Mouse (Mus musculus): Measurements from ENCODE around the gene Cdc42. TPM values are rescaled to one million over a fixed set of nuclear protein-coding genes. Genes with fewer than 3 reads are reported as not detected.

The Cdc42 gene
- polyA plus RNA-seq, 1 experiment from 2014 or later = 670 TPM

GRCm38 (mm10) chr4:137306577-137306888 lies 51.0 kb downstream of the Cdc42 start:
- H3K9ac ChIP-seq = no peak overlapping the region
- H3K27me3 ChIP-seq (replicated peaks) = no peaks in the 10 kb centered on the region
- H3K36me3 ChIP-seq = no peaks in the 10 kb centered on the region
- H3K9me3 ChIP-seq = no peaks in the 10 kb centered on the region
- no peak for ATAC-seq (ENCODE audit: insufficient read depth, low FRiP score, low read depth)
- H3K4me1 ChIP-seq = peaks cover 34% of the 10 kb centered on the region
- H3K27ac ChIP-seq = peak overlapping the region; percentile 55; the same call in 1 of the 2 replicates
- WGBS = 54% methylated on average over 8 of the region's 8 CpGs
- H3K4me3 ChIP-seq (replicated peaks) = no peak overlapping the region
- no peak overlapping the region for H3K4me2 ChIP-seq

DNA sequence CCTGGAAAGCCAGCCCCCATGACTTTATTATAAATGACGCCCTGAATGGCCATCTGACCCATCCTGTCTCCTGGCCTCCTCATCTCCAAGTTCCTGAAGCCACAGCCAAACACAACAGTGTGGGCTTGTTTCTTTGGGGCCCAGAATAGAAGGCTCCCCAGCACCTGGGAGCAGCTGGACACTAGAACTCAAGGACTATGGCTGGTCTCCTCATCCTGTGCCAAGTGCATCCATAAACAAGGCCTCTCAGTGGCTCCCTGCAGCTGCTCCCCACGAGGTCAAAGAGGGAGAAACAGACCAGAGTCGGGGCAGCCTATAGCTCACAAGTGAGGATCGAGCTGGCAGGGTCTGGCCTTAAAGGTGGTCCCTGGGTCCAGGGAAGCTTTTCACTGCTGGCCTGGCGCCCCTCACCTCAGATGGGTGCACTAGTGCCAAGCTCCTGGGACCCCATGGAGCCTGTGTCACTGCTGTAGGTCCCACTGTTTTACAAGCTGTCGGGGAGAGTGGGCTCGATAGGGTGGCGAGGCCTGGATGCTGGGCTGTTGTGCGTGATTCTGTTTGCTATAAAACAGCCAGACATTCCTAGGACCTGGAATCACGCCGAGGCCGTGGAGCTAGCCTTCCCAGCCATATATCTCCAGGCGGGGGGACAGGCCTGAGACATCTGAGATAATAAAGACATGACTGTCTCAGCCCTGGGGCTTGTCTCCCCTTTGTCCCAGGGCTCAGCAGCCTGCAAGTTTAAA lies 51.5 kb downstream of the Cdc42 start:
- ATAC-seq (ENCODE audit: insufficient read depth, low FRiP score, low read depth) = peak; percentile 17; the same call in 1 of the 2 replicates
- H3K4me3 ChIP-seq (replicated peaks) = no peak overlapping the region
- H3K36me3 ChIP-seq = no peaks in the 10 kb centered on the region
- no peak overlapping the region for H3K4me2 ChIP-seq
- H3K27me3 ChIP-seq (replicated peaks) = no peaks in the 10 kb centered on the region
- peaks cover 30% of the 10 kb centered on the region for H3K4me1 ChIP-seq
- no peak overlapping the region for H3K9ac ChIP-seq
- WGBS = 48% methylated on average over 13 of the region's 13 CpGs
- no peaks in the 10 kb centered on the region for H3K9me3 ChIP-seq
- peak overlapping the region; percentile 55 for H3K27ac ChIP-seq

DNA sequence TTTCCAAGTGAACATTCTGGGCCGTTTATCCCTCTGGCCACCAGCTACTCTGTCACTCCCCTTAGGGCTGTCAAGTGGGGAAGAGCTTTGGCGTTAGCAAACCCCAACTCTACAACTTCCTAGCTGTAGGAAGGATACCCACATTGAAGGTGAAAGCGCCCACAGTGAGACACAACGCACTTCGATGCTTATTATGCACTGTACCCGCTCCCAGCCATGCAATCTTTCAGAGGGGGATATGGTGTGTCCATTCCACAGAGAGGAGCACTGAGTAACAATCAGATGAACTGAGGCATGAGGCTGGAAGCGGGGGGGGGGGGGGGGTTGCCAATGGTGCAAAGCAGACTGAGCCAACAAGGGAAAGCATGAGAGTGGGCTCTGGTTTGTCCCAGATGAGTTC lies 52.5 kb downstream of the Cdc42 start:
- Histone ChIP-seq H3K4me2 (no peak overlapping the region), H3K4me3 (replicated peaks) (no peak overlapping the region), H3K36me3 (no peaks in the 10 kb centered on the region), H3K9ac (no peak overlapping the region), H3K27ac (no peak overlapping the region), H3K4me1 (peaks cover 29% of the 10 kb centered on the region), H3K27me3 (replicated peaks) (no peaks in the 10 kb centered on the region), H3K9me3 (no peaks in the 10 kb centered on the region)
- ATAC-seq (ENCODE audit: insufficient read depth, low FRiP score, low read depth) = no peak
- 83% methylated on average over 7 of the region's 7 CpGs for WGBS

- no peaks in the 10 kb centered on the region for H3K36me3 ChIP-seq
- no peaks in the 10 kb centered on the region for H3K9me3 ChIP-seq
- H3K4me1 ChIP-seq = peaks cover 31% of the 10 kb centered on the region
- H3K4me2 ChIP-seq = no peak overlapping the region
- no peaks in the 10 kb centered on the region for H3K27me3 ChIP-seq (replicated peaks)
- H3K27ac ChIP-seq = no peak overlapping the region
- no peak overlapping the region for H3K4me3 ChIP-seq (replicated peaks)
- WGBS = 79% methylated on average over 7 of the region's 7 CpGs
- ATAC-seq (ENCODE audit: insufficient read depth, low FRiP score, low read depth) = no peak
- no peak overlapping the region for H3K9ac ChIP-seq
Observed at GRCm38 (mm10) chr4:137304106-137304505, 53.4 kb downstream of the Cdc42 start.

DNA sequence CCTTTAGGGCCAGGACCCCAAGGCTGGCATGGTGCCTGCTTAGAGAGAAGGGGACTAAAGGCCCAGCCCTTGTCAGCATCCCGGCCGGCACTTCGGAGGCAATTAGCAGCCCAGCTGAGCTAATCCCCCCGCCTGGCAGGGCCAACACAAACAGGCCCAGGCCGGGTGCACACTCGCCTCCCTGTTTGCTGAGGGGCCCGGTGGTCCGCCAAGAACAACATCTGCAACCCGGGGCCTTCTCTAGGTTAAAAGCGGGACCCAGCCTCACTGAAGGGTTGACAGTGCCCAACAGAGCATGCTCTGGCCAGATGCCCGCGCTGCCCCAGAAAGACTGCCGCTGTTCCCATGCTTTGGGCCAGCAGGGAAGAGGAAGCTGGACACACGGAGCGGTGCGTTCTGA lies 55.9 kb downstream of the Cdc42 start:
- H3K9ac ChIP-seq = no peak overlapping the region

GRCm38 (mm10) chr4:137300227-137300626 lies 57.3 kb downstream of the Cdc42 start:
- 86% methylated on average over 13 of the region's 13 CpGs for WGBS
- Histone ChIP-seq H3K27me3 (replicated peaks) (no peaks in the 10 kb centered on the region), H3K4me1 (0 out of 2 replicates have a peak, but pooled peaks cover 14% of the 10 kb centered on the region), H3K9ac (no peak overlapping the region), H3K27ac (no peak overlapping the region), H3K9me3 (no peaks in the 10 kb centered on the region), H3K4me3 (replicated peaks) (no peak overlapping the region), H3K36me3 (no peaks in the 10 kb centered on the region), H3K4me2 (no peak overlapping the region)
- no peak for ATAC-seq (ENCODE audit: insufficient read depth, low FRiP score, low read depth)

More for the DNA sequence above, 55.9 kb downstream of the Cdc42 start:
- ATAC-seq (ENCODE audit: insufficient read depth, low FRiP score, low read depth) = no peak
- Histone ChIP-seq H3K27me3 (replicated peaks) (no peaks in the 10 kb centered on the region), H3K4me3 (replicated peaks) (no peak overlapping the region), H3K4me2 (no peak overlapping the region), H3K9me3 (no peaks in the 10 kb centered on the region), H3K27ac (no peak overlapping the region), H3K4me1 (peaks cover 26% of the 10 kb centered on the region; the same call in 1 of the 2 replicates), H3K36me3 (no peaks in the 10 kb centered on the region)
- WGBS = 63% methylated on average over 16 of the region's 16 CpGs

DNA sequence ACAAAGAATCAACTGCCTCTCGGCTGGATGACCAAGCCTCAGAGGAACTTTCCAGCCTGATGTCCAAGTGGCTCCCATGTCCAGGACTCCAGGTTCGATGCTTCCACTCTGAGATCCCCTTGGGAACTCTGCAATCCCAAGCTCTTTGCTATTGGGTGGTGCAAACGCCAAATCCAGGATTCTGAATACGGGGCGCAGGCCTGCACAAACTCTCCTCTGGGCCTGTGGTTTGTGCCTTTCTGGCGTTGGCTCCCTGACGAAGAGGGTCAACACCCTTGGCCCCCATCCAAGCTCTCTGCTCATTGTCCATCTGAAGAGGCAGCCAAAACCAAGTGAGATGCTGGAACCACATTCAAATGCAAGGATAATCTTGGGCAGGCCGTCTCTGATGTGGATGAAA lies 59.1 kb downstream of the Cdc42 start:
- no peak overlapping the region for H3K4me2 ChIP-seq
- no peaks in the 10 kb centered on the region for H3K36me3 ChIP-seq
- no peak overlapping the region for H3K27ac ChIP-seq
- 0 out of 2 replicates have a peak, but pooled peaks cover 14% of the 10 kb centered on the region for H3K4me1 ChIP-seq
- no peak overlapping the region for H3K9ac ChIP-seq
- WGBS = 68% methylated on average over 8 of the region's 8 CpGs
- ATAC-seq (ENCODE audit: insufficient read depth, low FRiP score, low read depth) = no peak
- no peaks in the 10 kb centered on the region for H3K27me3 ChIP-seq (replicated peaks)
- H3K4me3 ChIP-seq (replicated peaks) = no peak overlapping the region
- no peaks in the 10 kb centered on the region for H3K9me3 ChIP-seq

DNA sequence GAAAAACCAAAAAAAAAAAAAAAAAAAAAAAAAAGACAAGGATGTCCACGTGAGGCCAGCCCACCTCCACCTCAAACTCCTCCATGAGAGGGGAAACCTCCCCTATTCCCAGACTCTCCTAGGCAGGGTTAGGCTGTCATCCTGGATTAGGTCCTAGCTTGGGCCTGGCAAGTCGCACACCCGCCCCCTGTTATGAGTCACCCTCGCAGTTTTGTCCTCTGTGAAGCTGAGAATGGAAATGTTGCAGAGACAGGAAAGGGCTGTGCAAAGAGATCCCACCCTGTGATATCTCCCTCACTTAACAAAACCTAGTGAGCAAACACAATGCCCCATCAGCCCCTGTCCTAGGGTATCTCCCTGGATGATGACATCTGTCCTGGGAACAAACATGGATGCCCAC lies 59.9 kb downstream of the Cdc42 start:
- H3K9ac ChIP-seq = no peak overlapping the region
- 0 out of 2 replicates have a peak, but pooled peaks cover 13% of the 10 kb centered on the region for H3K4me1 ChIP-seq
- no peak overlapping the region for H3K4me2 ChIP-seq
- H3K4me3 ChIP-seq (replicated peaks) = no peak overlapping the region
- no peaks in the 10 kb centered on the region for H3K27me3 ChIP-seq (replicated peaks)
- 77% methylated on average over 4 of the region's 4 CpGs for WGBS
- no peak for ATAC-seq (ENCODE audit: insufficient read depth, low FRiP score, low read depth)
- H3K27ac ChIP-seq = no peak overlapping the region
- no peaks in the 10 kb centered on the region for H3K36me3 ChIP-seq
- no peaks in the 10 kb centered on the region for H3K9me3 ChIP-seq

GRCm38 (mm10) chr4:137294951-137295350 lies 62.6 kb downstream of the Cdc42 start:
- Histone ChIP-seq H3K4me1 (0 out of 2 replicates have a peak, but pooled peaks cover 6% of the 10 kb centered on the region), H3K9me3 (no peaks in the 10 kb centered on the region), H3K4me3 (replicated peaks) (no peak overlapping the region), H3K36me3 (no peaks in the 10 kb centered on the region), H3K27me3 (replicated peaks) (no peaks in the 10 kb centered on the region), H3K9ac (no peak overlapping the region), H3K4me2 (no peak overlapping the region), H3K27ac (no peak overlapping the region)
- no peak for ATAC-seq (ENCODE audit: insufficient read depth, low FRiP score, low read depth)
- 81% methylated on average over 8 of the region's 8 CpGs for WGBS

DNA sequence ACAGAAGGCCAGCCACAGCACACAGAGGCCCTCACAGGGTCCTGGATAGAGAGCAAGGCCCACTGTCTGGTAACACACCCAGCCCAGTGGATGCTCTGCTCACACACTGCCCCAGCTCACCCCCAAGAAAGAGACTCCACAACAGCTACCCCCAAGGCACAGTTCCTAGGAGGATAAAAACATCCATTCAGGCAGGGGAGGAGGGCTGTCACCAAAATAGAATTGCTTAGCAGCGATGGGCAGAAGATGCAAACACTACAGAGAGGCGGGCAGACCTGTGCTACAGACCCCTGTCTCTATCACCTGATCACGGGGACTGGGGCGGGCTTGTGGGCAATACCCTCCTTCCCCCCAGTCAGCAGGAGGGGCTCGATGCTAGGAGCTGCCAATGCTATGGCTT lies 63.0 kb downstream of the Cdc42 start:
- no peak for ATAC-seq (ENCODE audit: insufficient read depth, low FRiP score, low read depth)
- WGBS = 77% methylated on average over 5 of the region's 5 CpGs
- H3K4me2 ChIP-seq = no peak overlapping the region
- H3K27ac ChIP-seq = no peak overlapping the region
- no peak overlapping the region for H3K9ac ChIP-seq
- H3K4me1 ChIP-seq = 0 out of 2 replicates have a peak, but pooled peaks cover 6% of the 10 kb centered on the region
- no peak overlapping the region for H3K4me3 ChIP-seq (replicated peaks)
- no peaks in the 10 kb centered on the region for H3K36me3 ChIP-seq
- H3K9me3 ChIP-seq = no peaks in the 10 kb centered on the region
- no peaks in the 10 kb centered on the region for H3K27me3 ChIP-seq (replicated peaks)

DNA sequence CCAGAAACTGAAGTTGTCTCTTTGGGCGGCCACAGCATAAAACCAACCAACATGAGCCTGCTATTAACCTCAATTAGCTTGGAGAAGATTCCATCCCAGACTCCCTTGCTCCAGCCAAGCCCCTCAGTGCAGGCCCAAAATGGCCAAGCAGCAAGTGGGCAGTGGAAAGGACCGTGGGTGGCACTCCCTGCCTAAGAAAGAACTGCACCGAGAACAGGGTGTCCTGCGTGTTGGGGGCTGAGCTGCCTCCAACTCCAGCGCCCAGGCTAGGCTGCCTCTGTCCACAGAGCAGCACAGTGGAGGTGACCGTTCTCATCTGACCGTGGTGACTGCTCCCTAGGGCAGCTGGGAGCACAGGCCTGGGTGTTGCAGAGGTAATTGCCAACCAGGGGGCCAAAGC lies 63.5 kb downstream of the Cdc42 start:
- Histone ChIP-seq H3K4me1 (0 out of 2 replicates have a peak, but pooled peaks cover 4% of the 10 kb centered on the region), H3K36me3 (no peaks in the 10 kb centered on the region), H3K4me2 (no peak overlapping the region), H3K9me3 (no peaks in the 10 kb centered on the region), H3K27me3 (replicated peaks) (no peaks in the 10 kb centered on the region), H3K9ac (no peak overlapping the region), H3K4me3 (replicated peaks) (no peak overlapping the region), H3K27ac (no peak overlapping the region)
- ATAC-seq (ENCODE audit: insufficient read depth, low FRiP score, low read depth) = no peak
- WGBS = 75% methylated on average over 7 of the region's 7 CpGs

GRCm38 (mm10) chr4:137292625-137293024 lies 64.9 kb downstream of the Cdc42 start:
- Histone ChIP-seq H3K4me3 (replicated peaks) (no peak overlapping the region), H3K27me3 (replicated peaks) (no peaks in the 10 kb centered on the region), H3K4me1 (no peaks in the 10 kb centered on the region), H3K4me2 (no peak overlapping the region), H3K9ac (no peak overlapping the region), H3K9me3 (no peaks in the 10 kb centered on the region), H3K36me3 (no peaks in the 10 kb centered on the region), H3K27ac (no peak overlapping the region)
- no peak for ATAC-seq (ENCODE audit: insufficient read depth, low FRiP score, low read depth)
- 80% methylated on average over 7 of the region's 7 CpGs for WGBS
